Mouse (Mus musculus): ENCODE measurements around the gene Arhgef1.

Gene Arhgef1

DNA sequence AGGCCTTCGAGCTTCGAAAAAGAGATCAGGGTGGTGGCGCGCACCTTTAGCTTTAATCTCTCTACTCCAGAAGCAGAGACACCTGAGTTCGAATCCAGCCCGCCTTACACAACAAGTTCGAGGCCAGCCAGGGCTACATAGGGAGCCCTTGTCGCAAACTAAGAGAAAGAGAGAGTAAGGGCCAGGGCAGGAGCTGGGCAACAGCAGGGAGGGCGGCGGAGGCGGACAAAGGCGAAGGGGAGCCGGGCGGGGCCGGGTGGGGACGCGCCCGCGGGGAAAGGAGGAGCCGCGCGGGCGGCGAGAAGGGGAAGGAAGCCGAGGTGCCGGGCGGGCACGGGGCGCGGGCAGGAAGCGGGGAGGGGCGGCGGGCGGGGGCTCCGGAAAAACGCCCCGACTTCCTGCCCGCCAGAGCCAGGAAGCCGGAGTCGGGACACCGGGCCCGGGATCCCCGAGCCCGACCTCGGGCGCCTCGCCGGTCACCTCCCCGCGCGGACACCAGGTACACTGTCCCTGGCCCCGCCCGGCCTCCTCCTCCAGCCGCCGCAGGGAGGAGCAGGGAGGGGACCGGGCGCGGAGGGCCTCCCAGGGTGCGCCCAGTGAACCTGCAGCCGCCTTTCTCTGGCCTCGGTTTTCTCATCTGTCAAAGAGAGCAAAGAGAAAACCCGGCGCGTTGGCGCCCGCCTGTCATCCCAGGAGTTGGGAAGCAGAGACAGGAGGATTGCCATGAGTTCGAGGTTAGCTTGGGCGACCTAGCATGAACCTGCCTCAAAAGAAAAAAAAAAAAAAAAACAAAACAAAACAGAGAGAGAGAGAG lies at the start of gene Arhgef1:
TSS of gene Arhgef1 (plus strand) at position 283 of the 814 bp plus-strand sequence.
- peak; percentile 86 for DNase-seq

DNA sequence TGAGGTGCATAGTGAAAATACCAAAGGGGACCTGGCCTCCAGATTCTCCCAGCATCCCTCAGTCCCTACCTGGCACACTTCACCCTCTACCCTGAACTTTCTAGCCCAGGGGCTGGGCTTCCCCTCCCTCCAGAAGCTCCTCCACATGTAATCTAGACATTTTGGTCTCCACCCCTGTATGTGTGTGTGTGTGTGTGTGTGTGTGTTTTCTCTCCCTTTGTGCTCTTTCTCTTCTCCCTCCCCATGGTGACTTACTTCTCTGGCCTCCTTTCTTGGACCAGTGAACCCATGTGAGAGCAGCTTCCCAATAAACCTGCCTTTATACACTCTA lies 49.5 kb upstream of the Arhgef1 start:
- DNase-seq = no peak

DNA sequence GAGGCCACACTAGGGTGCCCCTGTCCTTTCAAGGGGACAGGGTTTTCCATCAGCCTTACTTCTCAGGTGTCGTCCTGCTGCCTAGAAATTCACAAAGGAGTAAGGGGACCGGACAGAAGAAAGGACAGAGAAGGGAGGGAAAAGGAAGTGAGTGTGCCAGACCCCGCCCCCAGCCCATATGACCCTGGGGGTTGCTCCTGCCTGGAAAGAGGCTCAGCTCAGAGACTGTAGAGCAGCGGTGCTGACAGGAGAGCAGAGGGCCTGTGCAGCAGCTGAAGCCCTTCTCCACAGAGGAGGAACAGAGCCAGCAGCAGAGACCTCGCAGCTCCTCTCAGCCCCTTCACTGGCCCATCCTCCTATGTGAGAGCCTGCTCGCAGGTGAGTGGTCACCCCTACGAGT lies 49.0 kb upstream of the Arhgef1 start:
- DNase-seq = no peak

DNA sequence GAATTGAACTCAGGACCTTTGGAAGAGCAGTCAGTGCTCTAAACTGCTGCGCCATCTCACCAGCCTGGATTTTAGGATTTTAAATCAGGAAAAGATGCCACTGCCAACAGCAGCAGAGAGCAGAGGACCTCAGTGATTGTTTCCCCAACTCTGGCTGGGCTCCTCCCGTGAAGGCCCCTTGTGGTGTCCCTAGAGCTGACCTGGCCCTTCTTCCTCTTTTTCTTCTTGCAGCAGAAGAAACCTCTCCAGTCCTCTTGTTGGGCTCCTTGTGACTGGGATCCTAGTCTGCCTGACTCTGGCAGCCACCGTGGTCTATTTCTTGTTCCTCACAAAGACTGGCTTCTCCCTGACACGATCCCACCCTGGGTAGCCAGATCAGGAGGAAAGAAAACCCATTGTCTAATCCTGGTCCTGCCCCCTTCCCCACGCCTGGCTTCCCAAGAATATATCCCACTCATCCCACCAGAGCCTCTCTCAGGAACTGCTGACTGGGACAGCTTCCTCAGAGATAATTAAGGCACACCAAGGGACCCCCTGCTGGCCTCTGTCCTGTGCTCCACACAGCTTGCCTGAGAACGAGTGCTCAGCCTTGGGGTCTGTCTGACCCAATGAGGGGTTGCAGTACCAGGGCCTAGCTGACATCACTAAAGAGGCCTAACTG lies 46.1 kb upstream of the Arhgef1 start:
- no peak for DNase-seq

DNA sequence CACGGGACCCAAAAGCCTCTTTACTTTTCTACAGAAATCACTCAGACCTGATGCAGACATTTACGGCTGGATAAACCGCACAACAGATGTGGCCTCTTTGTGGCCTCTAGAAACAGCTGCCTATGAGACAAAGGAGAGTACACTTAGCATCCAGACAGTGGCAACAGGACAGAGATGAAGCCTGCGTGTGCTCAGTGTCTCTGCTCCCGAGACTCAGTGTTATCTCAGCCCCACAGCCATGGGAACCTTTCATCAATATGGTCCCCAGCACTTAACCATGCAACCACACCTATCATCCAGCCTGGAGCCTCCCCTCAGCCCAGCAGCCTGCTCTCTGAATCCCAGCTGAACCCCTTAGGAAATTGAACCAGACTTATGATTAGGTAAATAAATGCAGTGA lies 43.5 kb upstream of the Arhgef1 start:
- DNase-seq = no peak

DNA sequence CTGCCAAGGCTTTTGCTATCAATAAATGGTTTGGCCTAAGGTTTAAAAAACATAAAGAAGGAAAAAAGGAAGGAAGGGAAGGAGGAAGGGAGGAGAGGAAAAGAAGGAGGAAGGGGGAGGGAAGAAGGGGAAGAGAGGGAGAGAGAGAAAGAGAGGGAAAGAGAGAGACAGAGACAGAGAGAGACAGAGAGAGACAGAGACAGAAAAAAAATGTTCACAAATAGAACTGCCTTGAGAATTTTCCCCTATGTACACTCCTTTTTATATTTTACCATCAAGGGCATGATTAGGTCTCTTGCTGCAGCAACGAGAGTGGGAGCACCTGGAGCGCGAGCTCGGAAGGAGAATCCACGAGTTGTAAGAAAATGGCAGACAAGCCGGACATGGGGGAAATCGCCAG lies 40.8 kb upstream of the Arhgef1 start, which contains the start of gene Gm9844:
TSS of gene Gm9844 (plus strand) at position 301 of the 400 bp plus-strand sequence.
- DNase-seq = no peak

DNA sequence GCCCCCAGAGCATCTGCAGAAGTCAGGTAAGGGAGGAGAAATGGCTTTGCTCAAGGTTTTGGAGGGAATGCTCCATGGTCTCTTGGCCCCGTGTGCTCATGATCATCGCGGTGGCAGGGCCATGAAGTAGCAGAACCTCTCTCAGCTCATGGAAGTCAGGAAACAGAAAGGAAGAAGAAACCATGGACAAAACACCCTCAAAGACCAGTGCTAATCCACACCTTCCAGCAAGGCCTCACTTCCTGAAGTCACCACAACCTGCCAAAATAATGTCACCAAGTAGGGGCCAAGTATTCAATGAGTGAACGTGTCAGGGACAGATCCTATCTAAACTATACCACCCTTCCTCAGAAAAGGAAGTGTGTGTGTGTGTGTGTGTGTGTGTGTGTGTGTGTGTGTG lies 39.9 kb upstream of the Arhgef1 start:
- DNase-seq = no peak

DNA sequence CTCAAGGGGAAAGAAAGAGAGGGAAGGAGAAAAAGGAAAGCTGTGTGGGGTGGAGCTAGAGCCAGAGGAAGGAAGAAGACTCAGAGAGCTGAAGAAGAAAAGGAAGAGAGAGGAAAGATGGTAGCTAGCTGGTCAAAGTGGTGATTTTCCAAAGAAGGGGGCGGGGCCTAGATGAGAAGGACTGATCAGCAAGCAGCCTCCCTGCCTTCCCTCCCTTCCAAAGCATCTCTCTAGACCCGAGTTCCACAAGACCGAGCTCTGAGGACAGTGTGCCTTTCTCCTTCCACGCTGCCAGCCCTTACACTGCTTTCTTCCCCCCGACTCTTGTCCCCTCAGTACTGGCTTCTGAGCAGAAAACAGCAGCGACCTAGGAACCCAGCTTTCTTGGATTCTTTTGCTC lies 38.6 kb upstream of the Arhgef1 start:
- DNase-seq = no peak

DNA sequence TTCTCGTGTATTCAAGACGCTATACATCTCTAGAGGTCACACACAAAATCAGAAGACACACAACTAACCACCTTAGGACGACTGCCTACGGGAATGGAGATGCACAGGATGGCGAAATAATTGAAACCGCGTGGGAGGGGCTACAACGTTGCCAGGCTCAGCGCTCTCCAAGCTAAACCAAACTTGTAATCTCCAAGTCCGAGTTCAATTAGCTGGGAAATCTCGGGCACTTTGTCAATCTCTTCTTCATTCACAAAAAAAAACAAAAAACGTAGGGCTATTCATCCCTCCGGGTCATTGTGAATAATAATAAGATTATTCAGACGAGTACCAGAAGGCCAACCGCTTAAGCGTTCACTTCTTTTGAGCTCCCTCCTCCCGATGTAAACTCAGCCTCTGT lies 33.6 kb upstream of the Arhgef1 start:
- DNase-seq = no peak

DNA sequence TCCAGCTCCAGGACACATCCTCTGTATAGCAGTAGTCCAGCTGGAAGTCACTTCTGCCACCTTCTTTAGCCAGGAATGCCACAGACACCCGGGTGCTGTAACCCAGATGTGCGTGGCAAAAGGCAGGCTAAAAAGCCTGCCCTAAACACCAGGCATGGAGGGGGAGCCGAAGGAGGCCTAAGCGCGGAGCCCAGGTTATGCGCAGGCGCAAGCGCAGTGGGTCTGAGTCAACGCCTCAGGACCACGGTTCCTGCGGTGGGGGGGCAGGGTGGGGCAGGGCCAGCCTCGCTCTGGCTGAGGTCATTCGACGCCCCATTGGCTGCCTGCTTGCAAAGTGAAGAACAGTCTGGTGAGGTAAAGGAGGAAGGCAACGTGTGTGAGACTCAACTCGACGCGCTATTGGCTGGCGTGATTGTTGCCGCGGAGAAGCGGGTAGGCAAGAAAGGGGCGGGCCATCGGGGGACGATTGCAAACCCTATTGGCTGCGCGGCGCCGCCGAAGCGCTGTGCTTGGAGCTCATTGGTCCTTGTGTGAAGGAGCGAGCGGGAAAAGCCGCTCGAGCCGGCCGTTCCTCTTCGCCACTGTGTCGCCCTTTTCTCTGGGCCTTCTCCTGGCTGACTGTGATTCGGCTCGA lies 33.1 kb upstream of the Arhgef1 start, which contains the start of the genes Lypd4 and Dmrtc2:
TSS of gene Lypd4 (minus strand) at position 410 of the 634 bp plus-strand sequence.
TSS of gene Dmrtc2 (plus strand) at position 526 of the 634 bp plus-strand sequence.
- no peak for DNase-seq

DNA sequence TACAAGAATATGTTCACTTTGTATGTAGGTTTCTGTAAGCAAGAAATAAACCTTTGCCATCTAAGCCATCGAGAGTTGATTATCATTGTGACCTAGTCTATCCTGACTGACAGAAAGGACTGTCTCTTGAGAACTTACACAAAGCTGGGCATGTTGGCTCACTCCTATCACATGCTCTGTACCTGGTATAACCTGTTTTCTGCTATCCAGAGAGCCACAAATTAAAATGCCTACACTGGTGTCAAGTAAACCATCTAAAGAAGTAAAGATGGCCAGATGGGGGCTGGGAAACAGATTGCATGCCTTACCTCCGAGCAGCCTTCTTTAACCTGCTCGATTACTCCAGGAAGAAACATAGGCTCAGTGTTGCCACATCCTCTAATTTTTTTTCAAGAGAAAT lies 25.1 kb upstream of the Arhgef1 start:
- no peak for DNase-seq

DNA sequence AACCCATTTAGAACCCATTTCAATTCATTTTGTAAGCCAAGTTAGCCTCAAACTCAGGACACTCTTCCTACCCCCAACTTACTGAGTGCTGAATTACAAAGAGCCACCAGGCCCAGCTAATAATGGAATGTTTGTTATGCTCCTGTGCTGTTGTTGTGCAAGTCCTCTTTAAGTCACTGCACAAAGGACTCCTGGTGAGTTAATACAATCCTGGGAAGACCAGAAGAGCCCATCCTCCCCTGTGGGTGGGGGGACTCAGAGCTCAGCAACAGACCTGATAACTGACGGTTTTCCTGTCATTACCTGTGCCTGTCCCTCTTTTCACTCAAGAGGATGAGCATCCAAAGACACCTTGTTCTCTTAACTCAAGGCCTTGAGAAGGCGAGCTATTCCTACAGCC lies 23.1 kb upstream of the Arhgef1 start:
- DNase-seq = no peak

DNA sequence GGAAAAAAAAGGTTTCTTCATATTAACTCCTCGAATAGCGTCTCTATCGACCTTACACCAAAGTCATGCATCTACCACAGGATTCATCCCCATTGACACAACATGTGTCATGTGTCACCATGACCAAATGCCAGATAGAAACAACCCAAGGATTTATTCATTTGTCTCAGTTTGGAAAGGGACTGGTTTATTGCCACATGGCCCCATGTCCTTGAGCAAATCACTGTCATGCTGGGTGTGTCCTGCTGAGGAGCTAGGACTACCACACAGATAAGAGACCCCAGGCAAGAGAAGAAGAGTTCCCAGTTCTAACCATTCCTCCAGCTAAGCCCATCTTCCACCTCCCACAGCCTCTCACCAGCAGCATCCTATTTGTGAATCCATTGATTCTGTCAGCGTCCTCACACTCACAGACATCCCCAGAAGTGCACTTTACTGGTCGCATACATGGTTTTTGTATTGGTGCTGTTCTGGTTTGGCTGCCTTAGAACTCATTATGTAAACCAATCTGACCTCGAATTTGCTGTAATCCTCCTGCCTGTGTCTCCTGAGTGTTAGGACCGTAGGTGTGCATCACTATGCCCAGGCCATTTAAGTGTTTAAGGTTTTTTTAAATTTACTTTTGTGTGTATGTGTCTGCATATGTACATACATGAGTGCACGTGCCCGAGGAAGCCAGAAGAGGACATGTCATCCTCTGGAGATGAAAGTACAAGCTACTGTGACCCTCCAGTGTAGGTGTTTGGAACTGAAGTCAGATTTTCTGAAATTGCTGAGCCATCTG lies 20.1 kb upstream of the Arhgef1 start:
- no peak for DNase-seq

DNA sequence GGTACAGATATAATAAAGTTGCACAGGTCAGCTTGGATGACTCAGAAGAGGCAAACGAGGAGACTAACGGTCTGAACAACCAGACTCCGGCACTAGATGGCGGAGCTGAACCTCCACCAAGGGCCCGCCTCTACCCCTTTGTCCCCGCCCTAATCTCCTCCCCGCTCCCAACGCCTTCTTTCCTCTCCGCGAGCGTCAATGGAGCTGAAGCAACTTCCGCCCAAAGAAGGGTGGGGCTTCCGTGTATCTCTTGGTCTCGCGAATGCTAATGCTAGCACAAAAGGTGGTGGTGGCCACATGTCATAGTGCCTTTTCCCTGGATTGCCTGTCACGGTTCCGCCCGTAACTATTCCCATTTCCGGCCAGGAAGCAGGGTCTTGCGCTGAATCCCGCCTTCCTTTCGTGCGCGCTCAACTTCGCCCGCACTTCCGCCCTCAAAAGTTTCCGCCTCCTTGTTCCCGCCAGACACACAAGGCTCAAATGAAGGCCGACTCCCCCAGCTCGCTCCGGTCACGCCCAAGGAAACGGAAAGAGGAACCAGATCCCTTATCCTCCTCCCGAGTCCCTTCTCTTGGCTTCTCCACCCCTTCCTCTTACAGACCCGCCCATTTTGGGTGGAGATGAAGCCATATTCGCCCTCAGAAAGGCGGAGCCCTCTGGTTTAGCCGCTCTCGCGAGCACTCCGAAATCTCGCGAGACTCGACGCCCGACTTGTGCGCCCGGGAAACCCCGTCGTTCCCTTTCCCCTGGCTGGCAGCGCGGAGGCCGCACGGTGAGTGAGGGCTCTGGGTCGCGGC lies 18.6 kb upstream of the Arhgef1 start, which contains the start of gene Rps19:
TSS of gene Rps19 (plus strand) at position 476 of the 797 bp plus-strand sequence.
- DNase-seq = peak; percentile 96

DNA sequence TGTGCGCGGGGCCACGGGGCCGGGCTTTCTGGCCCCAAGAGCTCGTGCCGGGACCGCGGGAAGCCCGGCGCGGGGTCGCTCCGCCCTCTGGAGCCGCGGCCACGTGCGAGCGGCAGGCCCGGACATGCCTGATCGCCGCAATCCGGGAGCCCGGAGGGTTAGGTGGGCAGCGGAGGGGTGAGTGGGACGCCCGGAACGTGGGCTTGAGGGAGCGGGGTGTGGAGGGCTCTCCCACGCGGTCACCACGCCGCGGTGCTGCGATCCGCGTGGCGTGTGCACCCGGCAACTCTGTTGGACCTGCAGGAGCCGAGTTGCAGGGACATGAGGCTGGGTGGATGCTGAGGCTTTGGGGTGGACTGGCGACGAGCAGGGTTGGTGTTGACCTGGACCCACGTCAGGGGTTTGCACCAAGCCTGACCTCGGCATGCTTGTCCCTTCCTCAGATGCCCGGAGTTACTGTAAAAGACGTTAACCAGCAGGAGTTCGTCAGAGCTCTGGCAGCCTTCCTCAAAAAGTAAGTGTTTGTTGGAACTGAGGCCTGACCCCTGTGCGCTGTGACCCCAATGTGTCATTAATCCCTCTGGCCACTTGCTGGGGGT lies 17.9 kb upstream of the Arhgef1 start:
- DNase-seq = no peak

DNA sequence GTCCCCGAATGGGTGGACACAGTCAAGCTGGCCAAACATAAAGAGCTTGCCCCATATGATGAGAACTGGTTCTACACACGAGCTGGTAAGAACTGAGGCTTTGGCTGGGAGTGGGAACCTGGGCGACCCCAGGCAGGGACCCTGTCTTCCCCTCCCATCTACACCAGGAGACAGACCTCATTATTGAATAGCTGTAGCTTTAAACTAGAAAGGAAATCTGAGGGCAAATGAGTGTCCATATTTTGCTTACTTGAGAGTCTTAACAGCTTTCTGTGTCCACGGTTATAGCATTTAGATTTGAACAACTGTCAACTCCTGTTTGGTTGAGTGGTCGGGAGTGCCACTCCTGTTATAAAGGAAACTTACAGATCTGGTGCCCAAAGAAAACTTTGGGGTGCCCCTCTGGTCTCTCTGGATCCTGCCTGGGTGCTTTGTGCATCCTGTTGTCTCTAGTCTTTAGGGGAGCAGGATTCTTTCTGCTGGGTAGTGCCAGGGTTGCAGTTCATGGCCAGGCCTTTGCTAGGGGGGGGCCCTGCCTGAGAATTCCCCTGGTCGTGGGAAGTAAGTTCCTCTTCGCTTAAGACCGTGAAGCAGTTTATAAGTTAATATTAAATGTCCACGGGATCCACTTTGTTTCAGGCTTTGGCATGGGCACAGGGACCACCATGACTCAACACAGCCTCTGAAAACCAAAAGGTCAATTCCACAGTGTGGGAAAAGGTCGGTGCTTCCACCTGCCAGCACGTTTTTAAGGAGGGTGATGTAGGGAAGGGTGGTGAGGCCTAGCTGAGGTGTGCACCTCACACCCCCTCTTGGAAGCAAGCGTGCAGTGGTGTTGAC lies 17.0 kb upstream of the Arhgef1 start:
- no peak for DNase-seq

DNA sequence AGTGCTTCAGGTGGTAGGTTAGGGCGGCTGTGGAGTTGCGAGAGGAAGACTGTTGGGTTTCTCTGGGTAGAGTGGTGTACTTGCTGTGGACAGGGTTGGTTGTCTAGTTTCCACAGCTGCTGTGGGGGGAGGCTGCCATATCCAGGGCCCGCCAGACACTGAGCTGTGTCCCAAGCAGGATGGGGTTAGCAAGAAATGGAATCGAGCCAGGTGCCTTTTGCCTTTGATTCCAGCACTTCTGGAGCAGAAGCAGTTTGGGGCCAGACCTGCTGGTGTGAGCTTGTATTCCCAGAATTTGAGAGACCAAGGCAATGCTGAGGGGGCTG lies 16.4 kb upstream of the Arhgef1 start:
- DNase-seq = no peak

DNA sequence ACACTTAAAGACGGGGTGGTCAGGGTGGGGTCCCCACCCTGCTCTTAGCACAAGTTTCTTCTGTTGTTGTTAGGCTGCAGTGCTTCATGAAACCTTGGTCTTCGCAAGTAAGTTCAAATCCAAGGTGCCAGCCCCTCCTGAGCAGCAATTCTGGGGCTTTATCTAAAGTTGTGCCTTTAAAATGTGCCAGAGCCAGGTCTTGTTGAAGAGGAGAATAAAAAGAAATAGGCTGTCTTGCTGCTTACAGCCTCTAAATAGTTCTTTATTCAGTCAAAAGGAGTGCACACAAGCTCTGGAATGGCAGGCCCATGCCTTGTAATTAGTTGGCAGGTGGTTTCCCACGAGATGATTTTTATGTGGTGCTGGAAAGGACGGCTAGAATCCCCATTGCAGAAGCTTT lies 15.6 kb upstream of the Arhgef1 start:
- no peak for DNase-seq

DNA sequence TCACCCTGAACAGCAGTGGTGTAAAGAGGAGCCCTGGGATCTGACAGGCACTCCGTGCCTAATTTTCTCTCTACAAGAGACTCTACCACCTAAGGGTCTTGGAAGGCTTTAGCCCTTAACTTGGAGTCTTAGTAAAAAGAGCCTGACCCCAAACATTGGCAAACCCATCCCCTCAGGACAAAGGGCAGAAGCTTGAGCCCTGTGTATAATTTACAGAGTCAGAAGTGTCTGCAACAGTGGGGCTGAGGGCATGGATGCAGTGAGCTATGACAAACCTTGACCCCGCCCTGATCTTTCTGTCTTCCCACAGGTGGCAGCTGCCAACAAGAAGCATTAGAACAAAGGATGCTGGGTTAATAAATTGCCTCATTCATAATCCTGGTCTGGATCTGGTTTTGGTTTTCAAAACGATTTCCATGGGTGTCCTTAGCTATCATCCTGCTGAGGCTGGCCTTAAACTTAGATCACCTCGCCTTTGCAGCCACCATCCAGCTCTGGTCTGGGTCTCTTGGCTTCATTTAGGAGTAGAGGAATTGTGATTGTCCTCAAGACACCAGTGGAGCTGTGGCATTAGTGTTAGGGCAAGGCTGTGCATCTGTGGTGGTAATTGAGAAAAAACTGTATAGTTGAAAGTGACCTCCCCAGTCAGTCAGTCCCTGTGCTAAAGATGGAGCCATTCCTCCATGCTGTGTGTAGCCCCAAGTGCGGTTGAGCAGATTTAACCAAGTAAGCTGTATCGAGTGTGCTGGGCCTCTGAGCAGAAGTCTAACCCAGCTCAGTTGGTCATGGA lies 13.1 kb upstream of the Arhgef1 start:
- DNase-seq = no peak
